Mouse (Mus musculus): ENCODE measurements at regions not wholly inside any gene's neighbourhood (a gene's known extent, or its start where the extent isn't known, plus 50 kb on each side); places are given as distances from the start of the nearest gene placed in this dataset.

DNA sequence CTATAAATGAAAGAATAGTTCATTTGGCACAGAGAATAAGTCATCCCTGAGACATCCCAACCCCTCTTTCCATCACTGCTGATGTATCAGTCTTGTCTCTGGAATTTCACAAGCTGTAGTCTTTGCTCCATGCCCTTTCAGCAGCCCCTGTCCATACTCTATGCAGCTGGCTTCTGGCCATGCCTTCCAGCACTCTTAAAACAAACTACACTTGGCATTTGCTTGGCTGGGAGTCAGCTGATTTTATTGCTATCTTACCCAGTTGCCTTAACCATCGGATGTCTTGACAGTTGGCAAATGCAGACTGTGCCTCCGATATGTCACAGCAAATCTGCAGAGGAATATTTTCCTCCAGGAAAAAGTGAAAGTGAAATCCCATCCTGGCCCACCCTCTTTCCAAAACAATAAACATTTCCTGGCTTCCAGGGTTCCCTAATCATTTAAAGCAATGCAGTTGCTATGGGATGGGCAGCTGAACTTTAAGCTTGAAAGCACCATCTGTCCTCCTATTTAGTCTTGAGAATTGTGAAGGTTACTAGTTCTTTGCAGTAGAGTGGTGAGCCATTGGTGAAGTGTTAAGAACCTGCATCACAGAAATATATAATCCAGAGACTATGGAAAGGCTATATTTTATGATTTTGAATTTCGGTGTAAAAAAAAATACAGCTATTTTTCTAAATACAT is 385.0 kb downstream of the Kcnj2 start:
- DNase-seq = no peak

GRCm38 (mm10) chr11:111460046-111460445 is 394.1 kb downstream of the Kcnj2 start:
- DNase-seq = no peak

- no peak for DNase-seq
Measured at GRCm38 (mm10) chr11:111484981-111485380, 419.0 kb downstream of the Kcnj2 start.

DNA sequence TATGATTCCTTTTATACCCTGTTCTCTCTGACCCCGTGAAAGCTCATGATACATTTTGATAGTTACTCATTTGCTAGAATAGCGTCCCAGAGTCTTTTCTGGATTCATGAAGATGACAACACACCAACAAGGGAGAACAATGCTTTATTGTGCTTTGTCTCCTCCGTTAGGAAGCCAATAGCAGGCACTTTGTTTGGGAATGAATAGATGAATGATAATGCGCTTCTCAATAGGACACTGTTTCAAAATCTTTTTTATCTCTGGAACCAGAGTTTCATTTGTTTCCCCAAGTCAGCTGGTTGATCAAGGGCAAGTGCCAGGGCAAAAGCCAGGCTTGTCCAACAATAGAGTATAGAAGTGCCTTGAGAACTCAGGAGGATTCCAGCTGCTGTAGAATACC is 446.5 kb downstream of the Kcnj2 start:
- no peak for DNase-seq

DNA sequence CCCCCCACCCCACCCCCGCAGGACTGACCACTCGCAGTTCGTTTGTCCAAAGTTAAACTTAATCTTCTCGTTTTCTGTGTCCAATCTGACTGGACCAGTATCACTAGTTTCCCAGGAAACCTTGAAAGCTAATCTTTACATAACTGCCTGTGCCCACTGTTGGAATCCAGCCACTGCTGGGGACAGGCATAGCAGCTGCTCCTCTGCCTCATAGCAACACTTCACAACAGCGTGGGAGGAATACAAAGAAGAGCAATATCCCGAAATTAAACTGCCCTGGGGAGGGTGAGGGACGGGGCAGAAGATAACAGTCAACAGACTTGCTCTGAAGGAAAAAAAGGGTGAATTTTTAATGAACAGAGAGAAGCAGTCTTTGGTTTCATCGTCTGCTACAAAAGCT is 456.8 kb downstream of the Kcnj2 start:
- no peak for DNase-seq

DNA sequence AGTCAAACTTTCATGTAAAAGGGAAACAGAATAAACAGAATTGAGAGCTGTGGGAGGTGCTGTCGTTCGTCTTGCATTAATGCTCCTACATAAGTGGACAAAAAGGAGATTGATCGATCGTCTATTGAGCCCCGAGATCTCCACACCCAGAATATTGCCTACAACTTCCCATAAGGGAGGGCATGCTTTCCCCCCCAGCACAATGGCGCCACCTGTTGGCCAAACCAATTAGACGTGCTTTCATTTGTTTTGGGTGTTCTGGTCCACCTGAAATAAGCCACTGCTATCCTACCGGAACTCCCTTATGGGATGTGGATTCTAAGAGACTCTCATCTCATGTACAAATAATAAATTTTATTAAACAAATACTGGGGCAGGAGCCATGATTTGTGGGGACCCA is 457.5 kb downstream of the Kcnj2 start:
- peak; percentile 48 for DNase-seq

DNA sequence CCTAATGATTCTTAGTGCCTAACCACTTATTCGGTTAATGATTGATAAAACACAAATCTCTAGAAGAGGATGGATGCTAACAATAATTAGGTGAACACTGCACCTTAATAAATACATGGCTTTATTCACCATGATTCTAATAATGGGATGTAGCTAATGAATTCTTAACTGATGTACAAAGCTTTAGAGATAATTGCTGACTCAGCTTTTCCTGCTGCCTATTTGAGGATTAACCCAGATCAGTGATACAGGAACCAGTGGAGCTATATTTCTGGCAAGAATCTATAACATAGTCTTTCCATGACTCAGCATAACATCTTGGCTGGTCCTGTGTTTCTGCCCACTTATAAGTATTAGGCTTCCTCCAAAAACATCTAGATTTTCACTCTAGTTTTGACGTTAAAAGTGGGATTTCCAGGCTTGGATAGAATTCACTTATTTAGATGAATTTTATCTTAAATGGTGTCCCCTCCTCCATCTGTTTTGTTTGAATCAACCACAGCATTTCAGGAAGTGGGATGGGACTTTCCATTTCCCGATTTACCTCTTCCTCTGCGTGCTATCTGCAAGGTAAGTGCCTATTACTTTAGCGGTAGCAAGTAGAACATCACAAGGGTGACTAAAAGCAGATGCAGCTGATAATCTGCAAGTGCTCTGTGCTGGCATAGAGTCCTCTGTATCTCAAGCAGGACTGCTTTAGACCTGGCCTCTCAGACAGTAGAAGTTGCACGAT is 460.2 kb downstream of the Kcnj2 start:
- DNase-seq = no peak

GRCm38 (mm10) chr11:111529591-111529990 is 463.6 kb downstream of the Kcnj2 start:
- no peak for DNase-seq

DNA sequence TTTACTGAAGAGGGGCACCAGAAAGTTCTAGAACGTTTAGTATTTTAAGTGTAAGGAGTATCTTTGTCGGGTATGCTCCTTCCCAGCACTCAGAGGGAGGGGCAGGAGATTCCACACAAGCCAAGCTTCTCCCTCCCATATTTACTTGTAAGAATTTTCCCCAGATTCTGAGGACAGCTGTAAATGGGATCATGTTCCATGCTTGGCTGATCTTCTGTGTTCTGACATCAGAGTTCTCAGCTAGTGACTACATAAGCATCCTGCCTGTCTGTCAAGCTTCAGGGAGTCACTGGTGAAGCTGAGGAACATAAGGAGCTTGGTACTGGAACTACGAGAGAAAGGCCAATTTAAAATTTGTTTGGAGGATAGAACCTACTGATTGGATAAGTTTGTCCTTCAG is 464.9 kb downstream of the Kcnj2 start:
- DNase-seq = no peak

DNA sequence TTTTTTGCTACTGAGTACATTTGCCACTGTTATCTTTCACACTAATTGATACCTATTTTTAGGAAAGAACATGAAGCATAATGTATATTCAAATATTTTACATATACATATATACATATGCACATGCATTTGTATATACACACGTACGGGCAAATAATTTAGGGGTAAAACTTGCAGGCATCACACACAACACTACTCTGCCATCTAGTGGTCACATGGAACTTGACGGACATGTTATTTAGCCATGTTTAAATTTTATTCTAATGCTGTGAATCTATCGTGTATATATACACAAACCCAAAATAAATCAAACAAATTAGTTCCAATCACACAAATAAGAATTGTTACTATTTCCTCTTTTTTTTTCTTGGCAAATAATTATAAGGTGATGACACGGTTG is 466.5 kb downstream of the Kcnj2 start:
- DNase-seq = no peak

DNA sequence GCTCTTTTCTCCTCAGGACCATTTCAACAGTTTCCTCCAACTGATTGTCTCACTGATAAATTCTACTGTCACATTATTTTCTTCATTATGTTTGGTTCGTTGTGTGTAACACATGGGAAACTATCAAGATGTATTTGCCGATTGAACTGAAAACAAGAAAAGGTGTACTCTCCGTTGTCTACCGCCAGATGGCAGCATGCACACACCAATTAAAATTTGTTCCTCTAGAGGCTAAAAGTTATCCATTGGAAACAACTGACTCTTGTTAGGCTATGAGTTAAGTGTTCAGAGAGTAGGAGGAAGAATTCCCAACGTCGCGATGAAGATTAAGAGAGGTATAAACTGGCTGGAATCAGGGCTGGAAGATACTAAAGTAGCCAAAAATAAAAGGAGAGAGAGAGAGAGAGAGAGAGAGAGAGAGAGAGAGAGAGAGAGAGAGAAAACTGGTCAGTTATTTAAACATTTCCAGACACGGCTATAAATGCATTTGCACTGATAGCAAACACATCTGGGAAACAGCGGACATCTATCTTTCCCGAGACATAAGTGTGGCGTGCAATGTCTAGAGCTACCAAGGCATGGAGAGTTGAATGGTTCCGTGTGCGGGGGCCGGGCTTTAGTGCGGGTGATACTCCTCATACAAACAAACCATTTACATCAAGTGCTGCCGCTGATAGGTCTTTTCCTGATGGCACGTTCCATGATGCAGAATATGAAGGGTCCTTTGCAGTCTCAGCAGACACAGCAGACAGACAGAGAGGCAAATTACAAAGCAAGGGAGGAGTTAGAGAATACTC is 470.3 kb downstream of the Kcnj2 start:
- peak; percentile 17 for DNase-seq

GRCm38 (mm10) chr11:111537654-111538053 is 471.7 kb downstream of the Kcnj2 start:
- peak; percentile 24 for DNase-seq

DNA sequence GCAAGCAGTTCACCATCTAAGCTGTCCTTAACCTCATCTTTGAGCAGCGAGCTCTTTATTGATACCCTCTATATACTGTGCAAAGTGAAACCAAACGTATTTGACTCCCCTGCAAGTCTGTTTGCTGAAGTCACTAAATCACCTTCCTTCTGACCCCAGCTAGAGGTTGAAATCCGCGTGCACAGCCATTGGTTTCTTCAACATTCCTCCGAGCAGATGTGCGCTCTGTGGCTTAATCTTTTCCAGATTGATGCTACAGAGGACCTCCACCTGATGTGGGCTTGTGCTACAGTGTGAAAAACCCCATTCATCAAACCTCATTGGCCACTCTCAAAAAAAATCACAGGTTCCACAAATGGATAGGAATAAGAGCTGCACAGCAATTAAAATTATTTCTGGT is 474.0 kb downstream of the Kcnj2 start:
- no peak for DNase-seq

DNA sequence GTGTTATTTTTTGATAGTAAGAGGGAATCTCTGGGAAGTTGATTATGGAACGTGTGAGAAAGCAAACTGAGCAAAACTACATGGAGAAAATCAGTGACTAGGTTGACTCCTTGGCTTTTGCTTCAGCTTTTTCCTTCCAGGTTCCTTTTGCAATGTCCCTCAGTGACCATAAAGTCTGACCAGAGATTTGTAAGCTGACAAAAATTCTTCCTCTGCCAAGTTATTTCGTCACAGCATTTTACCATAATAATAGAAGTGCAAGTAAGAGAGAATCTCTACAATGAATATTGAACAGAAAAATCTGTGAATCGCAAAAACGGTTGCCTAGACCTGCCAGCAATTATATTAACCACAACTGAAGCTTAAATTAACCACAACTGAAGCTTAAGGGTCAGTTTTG is 479.3 kb downstream of the Kcnj2 start:
- DNase-seq = no peak

DNA sequence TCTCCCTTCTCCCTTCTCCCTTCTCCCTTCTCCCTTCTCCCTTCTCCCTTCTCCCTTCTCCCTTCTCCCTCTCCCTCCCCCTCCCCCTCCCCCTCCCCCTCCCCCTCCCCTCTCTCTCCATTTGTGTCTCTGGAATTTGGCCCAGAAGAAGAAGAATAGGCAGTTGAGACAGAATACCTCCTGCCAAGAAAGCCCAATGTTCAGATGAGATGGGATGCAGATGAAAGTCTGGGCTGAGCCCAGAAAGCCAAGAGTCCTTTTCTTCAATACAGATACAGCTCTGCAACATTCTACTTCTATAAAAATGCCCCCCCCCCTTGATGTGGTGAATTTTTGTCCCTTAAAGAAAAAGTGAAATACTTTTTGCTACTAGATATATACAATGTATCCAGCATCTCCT is 489.2 kb downstream of the Kcnj2 start:
- DNase-seq = no peak

- DNase-seq = no peak
Measured at GRCm38 (mm10) chr11:111555615-111556014, 489.7 kb downstream of the Kcnj2 start.

DNA sequence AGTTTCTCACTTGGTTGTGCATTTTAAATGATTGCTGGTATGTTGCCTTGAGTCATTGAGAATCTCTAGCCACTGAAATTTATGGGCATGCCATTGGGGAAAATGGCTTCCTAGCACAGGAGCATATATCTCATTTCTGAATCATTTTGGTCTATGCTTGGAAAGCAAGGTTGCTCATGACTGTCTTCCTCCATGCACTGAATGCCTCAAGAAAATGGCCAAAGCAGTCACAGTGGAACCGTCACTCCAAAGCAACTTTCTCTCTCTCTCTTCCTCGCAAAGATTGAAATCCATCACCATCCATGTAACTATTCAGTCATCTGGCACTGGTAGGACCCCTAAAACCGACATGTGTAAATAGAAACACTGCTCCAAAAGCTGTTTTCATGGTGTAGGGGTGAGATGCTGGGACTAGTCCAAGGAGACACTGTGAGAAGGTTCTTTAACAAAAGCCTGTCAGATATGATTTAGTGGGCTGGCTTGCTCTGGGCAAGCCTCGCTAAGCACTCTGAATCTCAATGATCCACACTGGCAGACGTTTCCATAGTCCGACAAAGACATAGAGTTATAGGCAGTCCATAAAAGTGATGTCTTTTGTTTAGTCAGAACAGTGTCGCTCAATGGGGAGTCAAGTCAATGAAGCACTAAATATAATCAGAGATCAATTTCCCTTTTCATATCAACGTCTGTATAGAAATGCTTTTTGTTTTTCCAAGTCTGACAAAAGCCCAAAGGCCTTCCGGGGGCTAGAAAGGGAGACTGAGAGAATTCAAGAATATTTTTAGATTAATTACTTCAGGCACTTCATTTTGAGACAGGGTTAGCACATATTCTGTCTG is 492.6 kb downstream of the Kcnj2 start:
- no peak for DNase-seq

DNA sequence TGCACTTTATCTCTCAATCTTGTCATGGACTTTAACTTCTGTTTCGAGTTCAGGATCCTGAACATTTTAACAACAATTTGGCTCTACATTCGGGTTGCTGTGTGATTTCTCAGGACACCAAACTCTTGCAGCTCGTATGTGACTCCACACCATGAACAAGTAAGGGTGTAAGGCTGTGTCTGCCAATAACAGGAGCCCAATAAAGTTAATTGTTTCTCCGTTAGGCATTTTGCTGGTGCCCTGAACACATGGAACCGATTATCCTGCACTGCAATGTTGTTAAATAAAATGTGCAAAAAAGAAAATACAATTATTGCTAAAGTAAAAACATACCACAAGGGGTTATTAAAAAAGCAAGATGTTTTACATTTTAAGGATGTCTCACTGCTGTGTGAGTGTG is 497.2 kb downstream of the Kcnj2 start:
- no peak for DNase-seq

GRCm38 (mm10) chr11:111568041-111568440 is 502.1 kb downstream of the Kcnj2 start:
- no peak for DNase-seq

GRCm38 (mm10) chr11:111568876-111569275 is 502.9 kb downstream of the Kcnj2 start:
- DNase-seq = no peak

DNA sequence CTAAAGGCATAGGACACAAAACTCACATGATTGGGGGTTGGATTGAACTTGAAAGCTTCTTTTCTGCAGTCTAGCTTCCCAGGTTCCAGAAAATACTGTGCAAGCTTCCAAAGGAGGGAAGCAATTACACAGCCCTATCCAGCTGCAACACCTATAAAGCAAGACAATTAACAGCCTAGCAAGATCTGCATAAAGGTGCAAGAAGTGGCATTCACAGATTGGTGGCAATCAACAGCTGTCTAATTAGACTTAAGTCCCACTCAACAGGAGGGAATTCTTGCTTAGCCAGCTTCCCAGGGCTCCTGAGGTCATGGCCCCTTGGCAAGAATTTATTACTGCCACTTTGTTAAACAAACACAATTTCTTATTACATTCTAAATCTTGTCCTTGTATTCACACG is 511.9 kb downstream of the Kcnj2 start:
- no peak for DNase-seq

- DNase-seq = no peak
Measured at GRCm38 (mm10) chr11:111582980-111583379, 517.0 kb downstream of the Kcnj2 start.

DNA sequence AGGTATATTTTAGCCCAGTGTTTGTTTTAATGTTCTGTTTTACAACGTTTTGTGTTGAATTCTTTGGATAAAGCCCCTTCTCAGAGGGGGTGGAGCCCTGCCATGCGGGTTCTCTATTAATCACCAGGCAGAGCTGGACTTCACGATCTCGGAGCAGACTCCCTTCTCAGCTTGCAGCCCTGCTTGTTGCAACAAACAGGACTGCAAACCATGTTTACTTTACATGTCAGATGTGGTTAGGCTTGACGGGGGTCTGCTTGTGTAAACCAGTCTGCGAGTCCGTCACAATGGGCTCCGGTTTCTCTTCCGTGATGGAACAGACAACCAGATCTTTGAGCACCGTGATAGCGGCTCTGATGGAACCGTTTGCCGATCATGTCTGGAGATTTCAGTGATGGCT is 517.6 kb downstream of the Kcnj2 start:
- no peak for DNase-seq
